ENCODE assay signal across 8 mouse cellular contexts in the genomic region with DNA sequence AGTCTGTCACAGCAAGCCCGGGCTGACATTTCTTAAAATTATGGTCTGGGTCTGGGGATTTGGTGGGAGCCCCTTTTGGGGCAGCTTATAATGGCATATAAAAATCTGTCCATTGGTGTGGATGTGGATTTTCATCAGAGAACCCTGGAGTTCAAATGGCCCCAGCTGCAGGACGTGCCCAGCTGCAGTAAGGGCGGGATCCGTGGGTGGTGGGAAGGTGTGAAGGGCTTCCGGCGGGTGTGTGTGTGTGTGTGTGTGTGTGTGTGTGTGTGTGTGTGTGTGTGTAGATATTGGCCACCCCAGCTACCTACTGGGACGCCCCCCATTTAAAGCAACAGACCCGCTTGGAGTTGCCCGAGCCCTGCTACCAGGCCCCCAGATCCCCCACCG. TPM values are rescaled to one million over a fixed set of nuclear protein-coding genes. Genes with fewer than 3 reads are reported as not detected.
DNase-seq lines count a peak whose midpoint lies in the region; ATAC-seq and TF ChIP-seq lines count a peak whose summit lies in the region.

No protein-coding gene starts in this region.

- H3K9me3 ChIP-seq in hindbrain, embryonic 15.5 days, result no peaks in the 10 kb centered on the region
- H3K9me3 ChIP-seq in midbrain, embryonic 14.5 days (ENCODE audit: control insufficient read depth, low read length), result no peaks in the 10 kb centered on the region

- no peak for DNase-seq in kidney, adult 2 months
- no peak for DNase-seq in kidney, postnatal 25 days
- DNase-seq in T-cell, adult 2 months (ENCODE audit: low spot score), result peak; percentile 58
- no peak for DNase-seq in midbrain, embryonic 14.5 days
- no peak for DNase-seq in cerebellum, adult 11 months
- no peak for DNase-seq in urinary bladder, postnatal 36 days (ENCODE audit: low spot score in 2 of 2)

- no peaks in the 10 kb centered on the region for H3K36me3 ChIP-seq in kidney, adult 2 months (ENCODE audit: control insufficient read depth, insufficient read depth, low read length)
- H3K36me3 ChIP-seq in hindbrain, embryonic 15.5 days, result no peaks in the 10 kb centered on the region
- no peaks in the 10 kb centered on the region for H3K36me3 ChIP-seq in midbrain, embryonic 14.5 days (ENCODE audit: control insufficient read depth, insufficient read depth, low read length)

- ATAC-seq in hindbrain, embryonic 15.5 days (ENCODE audit: low FRiP score, low read depth), result no peak
- no peak for ATAC-seq in midbrain, embryonic 14.5 days (ENCODE audit: low FRiP score, low TSS enrichment)
- no peak for ATAC-seq in granulocyte monocyte progenitor cell, adult 5-6 weeks (replicated peaks; ENCODE audit: poor library complexity, severe bottlenecking)

- peak overlapping the region; percentile 98 for H3K4me2 ChIP-seq in hindbrain, embryonic 15.5 days
- peak overlapping the region; percentile 97 for H3K4me2 ChIP-seq in midbrain, embryonic 14.5 days (ENCODE audit: low read length)

- peak overlapping the region; percentile 93 for H3K27ac ChIP-seq in kidney, adult 2 months (ENCODE audit: insufficient read depth, low read depth, low read length)
- H3K27ac ChIP-seq in hindbrain, embryonic 15.5 days (replicated peaks), result peak overlapping the region; percentile 91
- peak overlapping the region; percentile 95 for H3K27ac ChIP-seq in midbrain, embryonic 14.5 days (replicated peaks; ENCODE audit: low read depth, low read length)

- peak overlapping the region; percentile 54 for H3K9ac ChIP-seq in hindbrain, embryonic 15.5 days
- H3K9ac ChIP-seq in midbrain, embryonic 14.5 days (replicated peaks; ENCODE audit: low read length), result peak overlapping the region; percentile 71

- no peak for TF ChIP-seq POLR2A in kidney, adult 2 months (IDR thresholded peaks at IDR 0.05; ENCODE audit: low read depth, low read length)

- 7% methylated on average over 10 of the region's 10 CpGs for WGBS in kidney, adult 2 months
- WGBS in hindbrain, embryonic 15.5 days, result under 1% methylated on average over 9 of the region's 10 CpGs
- 1% methylated on average over 10 of the region's 10 CpGs for WGBS in midbrain, embryonic 14.5 days

- H3K4me3 ChIP-seq in kidney, adult 2 months (ENCODE audit: insufficient read depth, low read depth, low read length), result peak overlapping the region; percentile 45
- H3K4me3 ChIP-seq in hindbrain, embryonic 15.5 days, result peak overlapping the region; percentile 64
- peak overlapping the region; percentile 52 for H3K4me3 ChIP-seq in midbrain, embryonic 14.5 days (replicated peaks; ENCODE audit: low read depth, low read length)

- H3K27me3 ChIP-seq in kidney, adult 2 months (replicated peaks; ENCODE audit: control insufficient read depth, insufficient read depth, low read length), result no peaks in the 10 kb centered on the region
- H3K27me3 ChIP-seq in hindbrain, embryonic 15.5 days, result 0 out of 2 replicates have a peak, but pooled peaks cover 3% of the 10 kb centered on the region
- no peaks in the 10 kb centered on the region; the same call in 1 of the 2 replicates for H3K27me3 ChIP-seq in midbrain, embryonic 14.5 days (ENCODE audit: control insufficient read depth, insufficient read depth, low read length)

- TF ChIP-seq CTCF in kidney, adult 2 months (conservative IDR thresholded peaks at IDR 0.05; ENCODE audit: insufficient read depth, insufficient read length, low read depth, low read length), result no peak

- peaks cover 2% of the 10 kb centered on the region; the same call in 1 of the 2 replicates for H3K4me1 ChIP-seq in kidney, adult 2 months (ENCODE audit: control insufficient read depth, insufficient read depth, low read length)
- H3K4me1 ChIP-seq in hindbrain, embryonic 15.5 days (replicated peaks), result peaks cover 55% of the 10 kb centered on the region
- peaks cover 36% of the 10 kb centered on the region for H3K4me1 ChIP-seq in midbrain, embryonic 14.5 days (ENCODE audit: control insufficient read depth, insufficient read depth, low read length)

RNA-seq across cellular contexts. Expression of a gene that starts 1.2 kb away (rescaled TPM):
- 476 and 599 TPM in 2 replicates for polyA plus RNA-seq in kidney, adult 2 months (2012; rRNA removed)
- polyA plus RNA-seq in hindbrain, embryonic 15.5 days (2015; fragmentation: Nextera tagmentation; extraction: Ambion mirVana), result 279 and 312 TPM in 2 replicates
- polyA plus RNA-seq in midbrain, embryonic 14.5 days (2014; fragmentation: Nextera tagmentation; extraction: Ambion mirVana), result 257 and 299 TPM in 2 replicates
- total RNA-seq in granulocyte monocyte progenitor cell, adult 5-6 weeks (2014; fragmentation: Nextera tagmentation), result 1.7 and 8.5 TPM in 2 replicates
- total RNA-seq in granulocyte monocyte progenitor cell, adult 5-6 weeks (2017), result 7.4 and 11.7 TPM in 2 replicates
